8 mouse cellular contexts compared by ENCODE assay signal in the genomic region with DNA sequence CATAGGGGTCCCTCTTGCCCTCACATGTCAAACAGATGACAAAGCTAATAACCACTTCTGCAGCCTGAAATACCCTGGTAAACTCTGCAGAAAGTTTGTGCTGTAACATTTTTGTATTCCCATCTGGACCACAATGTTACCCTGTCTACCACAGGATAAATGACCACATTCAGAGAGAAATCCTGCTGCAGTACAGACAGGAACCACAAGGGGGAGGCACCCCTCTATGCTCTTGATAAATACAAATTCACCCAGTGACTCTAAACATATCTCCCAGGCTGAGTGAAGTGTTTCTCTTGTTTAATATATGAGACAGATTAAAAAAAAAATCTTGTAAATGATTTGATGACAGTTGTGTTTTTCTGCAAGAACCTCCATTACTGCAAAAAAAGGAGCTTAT.
DNase-seq lines count a peak whose midpoint lies in the region; ATAC-seq and TF ChIP-seq lines count a peak whose summit lies in the region.
"Not testable (repeated sequence)": the region's sequence is repeated elsewhere in the genome, so short reads cannot be mapped to it uniquely, and the experiment has no call there.

No protein-coding gene starts in this region.

- not testable (repeated sequence) for H3K4me1 ChIP-seq in heart, postnatal 0 days (ENCODE audit: control insufficient read depth, insufficient read depth); kidney, postnatal 0 days (replicated peaks; ENCODE audit: insufficient read depth, low read length)

- not testable (repeated sequence) for H3K9me3 ChIP-seq in heart, postnatal 0 days (replicated peaks; ENCODE audit: control insufficient read depth, low read length); kidney, postnatal 0 days (replicated peaks; ENCODE audit: low read length)

- H3K27ac ChIP-seq in heart, postnatal 0 days (ENCODE audit: low read depth); kidney, postnatal 0 days: not testable (repeated sequence)

- TF ChIP-seq EP300 in heart, postnatal 0 days (IDR thresholded peaks at IDR 0.05; ENCODE audit: low read depth) = not testable (repeated sequence)

- H3K4me3 ChIP-seq in heart, postnatal 0 days (ENCODE audit: low read depth, low read length); kidney, postnatal 0 days (replicated peaks; ENCODE audit: low read depth, low read length): not testable (repeated sequence)

- peak; percentile 46 for TF ChIP-seq CTCF in heart, postnatal 0 days (IDR thresholded peaks at IDR 0.05; ENCODE audit: low read depth)
- peak; percentile 47; the same call in 1 of the 2 replicates for TF ChIP-seq CTCF in kidney, postnatal 0 days (IDR thresholded peaks at IDR 0.05; ENCODE audit: low read depth)

- peak; percentile 2 to 7 for DNase-seq in B cell, adult 2 months
- DNase-seq in heart, postnatal 0 days (ENCODE audit: low spot score); kidney, postnatal 0 days (ENCODE audit: low spot score): not testable (repeated sequence)
- peak; percentile 4 for DNase-seq in left cerebral cortex, postnatal 4 days
- peak; percentile 6 for DNase-seq in right cerebral cortex, postnatal 4 days
- peak; percentile 65 for DNase-seq in thymus, postnatal 25 days

- H3K27me3 ChIP-seq in heart, postnatal 0 days (ENCODE audit: control insufficient read depth, insufficient read depth, low read length); kidney, postnatal 0 days (ENCODE audit: insufficient read depth, low read length): not testable (repeated sequence)

- intact Hi-C loops in left cerebral cortex, postnatal 4 days (cut with DNase I) = not testable (repeated sequence)

- not testable (repeated sequence) for H3K4me2 ChIP-seq in heart, postnatal 0 days (ENCODE audit: low read depth, low read length); kidney, postnatal 0 days (ENCODE audit: low read length)

- H3K9ac ChIP-seq in heart, postnatal 0 days (replicated peaks; ENCODE audit: low read depth, low read length); kidney, postnatal 0 days (ENCODE audit: low read depth, low read length): not testable (repeated sequence)

- not testable (repeated sequence) for H3K36me3 ChIP-seq in heart, postnatal 0 days (replicated peaks; ENCODE audit: control insufficient read depth, insufficient read depth, low read length); kidney, postnatal 0 days (ENCODE audit: insufficient read depth, low read length)

- ATAC-seq in erythroblast, adult 5-6 weeks (replicated peaks; ENCODE audit: low FRiP score, poor library complexity, severe bottlenecking) = peak; percentile 77
- not testable (repeated sequence) for ATAC-seq in heart, postnatal 0 days (ENCODE audit: insufficient read depth, low read depth); kidney, postnatal 0 days (replicated peaks; ENCODE audit: low FRiP score, low read depth)
- ATAC-seq in megakaryocyte progenitor cell, adult 5-6 weeks (replicated peaks; ENCODE audit: poor library complexity) = peak; percentile 79
